Mouse (Mus musculus): ENCODE results near the gene Prex1.

DNA sequence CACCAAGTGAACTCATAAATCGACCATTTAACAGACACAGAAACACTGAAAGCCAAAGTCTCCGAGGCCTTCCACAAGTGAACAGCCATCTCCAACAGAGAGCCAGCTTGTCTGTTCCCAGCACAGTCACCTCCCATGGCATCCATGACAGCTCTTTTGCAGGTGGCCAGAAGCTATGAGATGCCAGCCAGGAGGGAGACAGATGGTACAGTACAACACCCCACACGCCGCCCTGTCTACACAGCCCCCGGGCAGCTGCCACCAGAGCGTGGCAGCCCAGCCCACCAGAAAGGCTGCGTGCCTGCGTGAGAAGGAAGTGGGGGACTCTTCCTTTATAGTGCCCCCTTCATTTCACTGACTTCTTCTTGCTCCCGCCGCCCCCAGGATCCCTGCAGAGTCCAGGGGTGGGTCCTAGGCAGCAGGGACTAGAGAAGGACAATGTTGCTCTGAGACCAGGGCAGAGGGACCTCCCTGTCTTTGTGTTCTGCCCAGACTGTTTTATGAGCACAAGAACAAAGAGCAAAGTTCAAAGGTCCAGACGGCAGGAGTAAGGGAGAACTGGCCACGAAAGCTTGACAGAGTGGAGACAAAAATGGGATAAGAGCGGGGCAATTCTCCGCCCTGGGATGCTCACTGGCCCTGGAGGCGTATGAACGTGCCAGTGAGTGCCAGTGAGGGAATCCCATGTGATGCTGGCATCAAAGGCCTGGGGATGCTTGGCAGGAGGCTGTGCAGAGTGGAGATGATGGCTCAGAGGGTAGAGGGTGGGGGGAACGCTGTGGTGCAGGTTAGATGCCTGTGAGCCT is 76.6 kb downstream of the Prex1 start:
- TF ChIP-seq CTCF (IDR thresholded peaks at IDR 0.05; ENCODE audit: extremely low read depth, insufficient read length, insufficient replicate concordance, low read depth, low read length) (no peak), POLR2A (IDR thresholded peaks at IDR 0.05; ENCODE audit: low read depth, low read length) (no peak)

Measured in small intestine, adult 2 months (tissue).